Mouse (Mus musculus): ENCODE results near the gene Aig1. TPM values are rescaled to one million over a fixed set of nuclear protein-coding genes. Genes with fewer than 3 reads are reported as not detected.

The Aig1 gene
- total and polyA plus RNA-seq, 3 experiments, result 0.13 TPM; not detected in 2

DNA sequence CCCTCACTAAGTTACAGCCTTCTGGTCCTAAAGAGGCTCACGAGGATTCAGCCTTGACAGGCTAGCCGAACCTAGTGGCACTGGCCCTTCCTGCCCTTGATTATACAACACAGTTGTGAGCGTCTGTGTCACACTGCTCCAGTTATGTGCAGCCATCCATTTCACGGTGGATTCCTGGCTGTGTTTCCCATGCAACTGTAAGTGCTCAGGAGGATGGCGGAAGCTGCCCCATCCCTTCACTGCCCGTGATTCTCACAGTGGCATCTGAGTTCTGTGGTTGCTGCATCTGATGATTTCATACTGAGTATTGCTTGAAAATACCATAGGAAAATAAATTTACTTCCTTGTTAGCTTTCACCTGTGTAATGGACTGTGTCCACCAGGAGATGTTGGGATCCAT is 101.7 kb downstream of the Aig1 start:
- DNase-seq (ENCODE audit: low read depth, low spot score), result no peak
- H3K9me3 ChIP-seq (replicated peaks; ENCODE audit: insufficient read depth, low read length), result no peaks in the 10 kb centered on the region
- H3K4me3 ChIP-seq (ENCODE audit: control insufficient read depth in 1 of 2, insufficient read depth in 1 of 2, low read depth in 2 of 2, low read length in 2 of 2), result no peak overlapping the region
- H3K4me1 ChIP-seq (ENCODE audit: control insufficient read depth in 1 of 2, insufficient read depth in 2 of 2, low read length in 2 of 2), result no peaks in the 10 kb centered on the region
- no peaks in the 10 kb centered on the region for H3K27me3 ChIP-seq (ENCODE audit: control insufficient read depth in 1 of 2, insufficient read depth in 2 of 2, low read length in 2 of 2)
- H3K9ac ChIP-seq (ENCODE audit: control insufficient read depth, low read depth, low read length, poor library complexity, severe bottlenecking), result no peak overlapping the region
- H3K79me2 ChIP-seq (ENCODE audit: control insufficient read depth, insufficient read depth, low read length, poor library complexity), result no peaks in the 10 kb centered on the region
- TF ChIP-seq CHD1 (IDR thresholded peaks at IDR 0.05; ENCODE audit: low read depth, low read length) (no peak), NELFE (IDR thresholded peaks at IDR 0.05; ENCODE audit: low read depth, low read length) (no peak), KAT2A (conservative IDR thresholded peaks at IDR 0.05; ENCODE audit: low read depth, low read length) (no peak), GATA1 (IDR thresholded peaks at IDR 0.05; ENCODE audit: low read depth, low read length) (no peak), ZKSCAN1 (IDR thresholded peaks at IDR 0.05; ENCODE audit: low read depth, low read length) (no peak), MEF2A (IDR thresholded peaks at IDR 0.05; ENCODE audit: extremely low read depth, insufficient replicate concordance, low read depth, low read length, poor library complexity, severe bottlenecking) (no peak), TBP (IDR thresholded peaks at IDR 0.05; ENCODE audit: low read depth, low read length) (no peak), MAX (IDR thresholded peaks at IDR 0.05; ENCODE audit: low read length) (no peak), NRF1 (IDR thresholded peaks at IDR 0.05; ENCODE audit: insufficient read depth, low read depth, low read length, poor library complexity, severe bottlenecking) (no peak)
- H3K27ac ChIP-seq (ENCODE audit: control insufficient read depth, low read depth, low read length), result no peak overlapping the region
- no peaks in the 10 kb centered on the region for H3K36me3 ChIP-seq (ENCODE audit: control insufficient read depth in 1 of 2, insufficient read depth in 2 of 2, low read length in 2 of 2)

DNA sequence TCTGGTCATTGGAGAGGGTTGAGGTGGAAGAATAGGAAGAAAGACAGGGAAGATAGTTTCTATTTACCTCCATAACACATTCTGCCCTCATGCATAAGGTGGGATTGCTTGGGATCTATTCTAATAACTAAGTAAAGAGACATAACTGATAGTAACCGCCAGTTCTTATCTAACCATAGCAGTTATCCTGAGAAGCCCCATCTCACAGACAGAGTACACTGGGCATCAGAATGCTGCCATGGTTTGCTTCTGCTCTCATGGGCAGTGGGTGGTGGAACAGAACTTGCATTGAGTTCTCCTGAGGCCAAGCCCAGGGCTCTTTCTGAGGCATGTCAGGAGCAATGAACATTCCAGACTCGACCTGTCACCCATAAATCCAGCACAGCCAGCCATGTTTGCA is 105.6 kb downstream of the Aig1 start:
- H3K79me2 ChIP-seq (ENCODE audit: control insufficient read depth, insufficient read depth, low read length, poor library complexity), result no peaks in the 10 kb centered on the region
- no peaks in the 10 kb centered on the region for H3K36me3 ChIP-seq (ENCODE audit: control insufficient read depth in 1 of 2, insufficient read depth in 2 of 2, low read length in 2 of 2)
- no peak for DNase-seq (ENCODE audit: low read depth, low spot score)
- no peaks in the 10 kb centered on the region for H3K4me1 ChIP-seq (ENCODE audit: control insufficient read depth in 1 of 2, insufficient read depth in 2 of 2, low read length in 2 of 2)
- no peak overlapping the region for H3K9ac ChIP-seq (ENCODE audit: control insufficient read depth, low read depth, low read length, poor library complexity, severe bottlenecking)
- H3K27me3 ChIP-seq (ENCODE audit: control insufficient read depth in 1 of 2, insufficient read depth in 2 of 2, low read length in 2 of 2), result no peaks in the 10 kb centered on the region
- no peaks in the 10 kb centered on the region for H3K9me3 ChIP-seq (replicated peaks; ENCODE audit: insufficient read depth, low read length)
- TF ChIP-seq USF1 (IDR thresholded peaks at IDR 0.05; ENCODE audit: low read depth, low read length), result no peak
- no peak overlapping the region for H3K4me3 ChIP-seq (ENCODE audit: control insufficient read depth in 1 of 2, insufficient read depth in 1 of 2, low read depth in 2 of 2, low read length in 2 of 2)
- H3K27ac ChIP-seq (ENCODE audit: control insufficient read depth, low read depth, low read length), result no peak overlapping the region

- H3K9ac ChIP-seq (ENCODE audit: control insufficient read depth, low read depth, low read length, poor library complexity, severe bottlenecking), result no peak overlapping the region
- no peaks in the 10 kb centered on the region for H3K36me3 ChIP-seq (ENCODE audit: control insufficient read depth in 1 of 2, insufficient read depth in 2 of 2, low read length in 2 of 2)
- no peaks in the 10 kb centered on the region for H3K4me1 ChIP-seq (ENCODE audit: control insufficient read depth in 1 of 2, insufficient read depth in 2 of 2, low read length in 2 of 2)
- no peaks in the 10 kb centered on the region for H3K27me3 ChIP-seq (ENCODE audit: control insufficient read depth in 1 of 2, insufficient read depth in 2 of 2, low read length in 2 of 2)
- no peak overlapping the region for H3K27ac ChIP-seq (ENCODE audit: control insufficient read depth, low read depth, low read length)
- H3K9me3 ChIP-seq (replicated peaks; ENCODE audit: insufficient read depth, low read length), result no peaks in the 10 kb centered on the region
- H3K79me2 ChIP-seq (ENCODE audit: control insufficient read depth, insufficient read depth, low read length, poor library complexity), result no peaks in the 10 kb centered on the region
- H3K4me3 ChIP-seq (ENCODE audit: control insufficient read depth in 1 of 2, insufficient read depth in 1 of 2, low read depth in 2 of 2, low read length in 2 of 2), result no peak overlapping the region
- DNase-seq (ENCODE audit: low read depth, low spot score), result no peak
- TF ChIP-seq UBTF (IDR thresholded peaks at IDR 0.05; ENCODE audit: borderline replicate concordance, insufficient read depth, low read depth, low read length) (no peak), MEF2A (IDR thresholded peaks at IDR 0.05; ENCODE audit: extremely low read depth, insufficient replicate concordance, low read depth, low read length, poor library complexity, severe bottlenecking) (no peak), POLR2AphosphoS5 (IDR thresholded peaks at IDR 0.05; ENCODE audit: borderline replicate concordance, low read depth, low read length) (no peak), RAD21 (IDR thresholded peaks at IDR 0.05; ENCODE audit: low read depth, low read length) (no peak), ZNF384 (IDR thresholded peaks at IDR 0.05; ENCODE audit: low read depth, low read length) (no peak), CTCF (IDR thresholded peaks at IDR 0.05 in 2 of 3, conservative IDR thresholded peaks at IDR 0.05 in 1 of 3; ENCODE audit: control insufficient read depth in 1 of 3, insufficient read depth in 1 of 3, low read depth in 2 of 3, low read length in 3 of 3, poor library complexity in 1 of 3, severe bottlenecking in 1 of 3) (no peak), NRF1 (IDR thresholded peaks at IDR 0.05; ENCODE audit: insufficient read depth, low read depth, low read length, poor library complexity, severe bottlenecking) (no peak)
Measured at GRCm38 (mm10) chr10:13754712-13755111, 114.1 kb downstream of the Aig1 start.
